Mouse (Mus musculus) cerebellum, adult 11 months (tissue): Measurements from ENCODE around the gene Ube4a.
"Not testable (repeated sequence)": the region's sequence is repeated elsewhere in the genome, so short reads cannot be mapped to it uniquely, and the experiment has no call there.

Experiments used
- DNase-seq: peaks from one replicate; pipeline ENCODE4 v3.0.0; 2022

The Ube4a gene

DNA sequence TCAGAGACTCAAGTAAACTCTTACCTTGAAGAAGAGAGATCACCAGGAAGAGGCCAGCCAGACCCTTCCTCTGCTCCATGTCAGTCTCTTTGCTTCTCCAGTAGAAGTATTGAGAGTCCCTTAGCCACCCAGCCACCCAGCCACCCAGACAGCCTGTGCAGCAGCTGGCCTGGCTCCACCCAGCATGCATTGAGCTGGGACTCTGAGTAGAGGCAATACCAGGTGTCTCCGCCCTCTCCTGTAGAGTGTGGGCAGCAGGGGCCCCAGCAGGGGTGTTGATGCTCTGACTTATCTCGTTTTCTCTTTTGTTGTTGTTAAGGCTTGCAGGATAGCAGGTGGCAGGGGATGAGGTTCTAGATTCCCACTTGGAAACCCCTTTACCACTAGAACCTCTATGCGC, 14.8 kb upstream of the Ube4a start, which contains the start of gene Cd3g:
Gene Cd3g (minus strand): TSS at position 190 of the 400 bp plus-strand sequence.
- no peak for DNase-seq

DNA sequence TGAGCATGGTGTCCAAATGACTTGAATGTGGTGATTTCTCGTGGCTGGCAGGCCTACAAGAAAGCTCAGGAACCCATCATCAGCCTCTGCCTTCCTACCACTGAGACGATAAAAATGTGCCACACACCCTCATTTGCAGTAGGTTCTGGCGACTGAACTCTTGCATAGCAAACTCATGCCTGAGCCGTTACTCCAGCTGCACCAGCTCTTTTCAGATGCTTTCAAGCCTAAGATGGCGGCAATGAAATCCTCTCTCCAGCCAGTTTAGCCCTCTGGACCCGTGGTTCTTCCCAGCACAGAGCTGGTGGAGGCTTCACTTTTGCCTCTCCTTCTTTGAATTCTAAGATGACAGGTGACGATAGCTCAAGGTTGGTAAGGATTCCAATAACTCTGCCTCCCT, 14.4 kb upstream of the Ube4a start:
- DNase-seq, result no peak

DNA sequence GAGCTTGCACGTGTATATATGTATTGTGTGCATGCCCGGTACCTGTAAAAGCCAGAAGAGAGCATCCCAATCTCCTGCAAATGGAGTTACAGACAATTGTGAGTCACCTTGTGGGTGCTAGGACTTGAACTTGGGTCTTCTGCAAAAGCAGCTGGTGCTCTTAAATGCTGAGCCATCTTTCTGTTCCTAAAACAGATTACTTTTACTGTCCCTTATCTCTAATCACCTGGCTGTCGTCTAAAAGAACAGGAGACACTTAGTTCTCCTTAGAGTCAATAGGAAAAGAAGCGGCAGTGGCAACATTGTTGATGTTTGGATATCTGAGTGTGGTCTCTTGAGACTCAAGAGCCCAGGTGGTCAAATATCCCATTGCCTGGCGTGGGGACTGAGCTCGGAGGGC, 12.4 kb upstream of the Ube4a start:
- no peak for DNase-seq

DNA sequence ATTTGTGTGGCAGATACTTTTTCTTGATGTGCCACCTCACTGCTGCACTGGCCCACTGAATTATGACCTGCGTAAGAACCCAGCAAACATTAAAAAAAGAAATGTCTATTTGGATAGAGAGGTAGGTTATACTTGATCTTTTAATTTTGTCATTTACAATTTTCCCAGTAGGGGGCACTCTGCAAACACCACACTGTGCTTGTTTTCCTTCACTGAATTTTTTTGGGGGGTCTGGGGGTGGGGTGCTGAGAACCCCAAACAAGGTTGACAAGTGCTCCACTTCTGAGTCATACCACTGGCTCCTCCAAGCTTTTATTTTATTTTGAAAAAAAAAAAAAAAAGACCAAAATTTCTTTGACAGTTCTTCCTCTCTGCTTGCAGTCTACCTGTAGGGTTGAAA, 4.0 kb upstream of the Ube4a start:
- no peak for DNase-seq

DNA sequence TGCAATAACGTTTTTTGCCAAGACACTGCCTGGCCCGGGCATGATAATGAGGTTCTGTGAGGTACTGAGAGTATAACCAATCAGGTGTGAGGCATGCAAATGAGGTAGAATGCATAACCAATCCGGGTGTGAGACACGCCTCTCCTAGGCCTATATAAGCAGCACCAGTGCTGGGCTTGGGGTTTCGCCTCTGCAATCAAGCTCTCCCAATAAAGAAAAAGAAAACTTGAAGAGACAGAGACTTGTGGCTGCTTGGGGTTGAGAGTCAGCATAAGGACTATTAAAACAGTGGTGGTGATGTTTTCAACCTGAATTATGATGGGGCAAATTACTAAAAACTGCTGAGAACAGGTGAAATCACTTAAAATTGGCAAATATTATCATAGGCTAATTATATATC, 2.4 kb upstream of the Ube4a start:
- not testable (repeated sequence) for DNase-seq

DNA sequence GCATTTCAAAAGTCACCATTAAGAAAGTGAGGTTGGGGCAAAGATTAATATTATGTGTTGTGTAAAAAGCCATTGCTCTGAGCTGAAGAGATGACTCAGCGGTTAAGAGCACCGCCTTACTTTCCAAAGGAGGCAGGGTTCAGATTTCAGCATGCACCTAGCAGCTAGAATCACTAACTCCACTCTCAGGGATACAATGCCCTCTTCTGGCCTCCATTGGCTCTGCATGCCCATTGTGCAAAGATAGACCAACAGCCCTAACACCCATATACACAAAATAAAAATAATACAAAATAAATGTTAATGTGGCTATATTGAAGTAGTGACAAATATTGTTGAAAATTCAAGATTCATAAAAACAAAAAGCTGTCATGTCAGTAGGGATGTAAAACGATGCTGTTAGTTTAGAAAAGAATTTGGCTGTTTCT, 1.4 kb upstream of the Ube4a start:
- DNase-seq, result peak; percentile 77

DNA sequence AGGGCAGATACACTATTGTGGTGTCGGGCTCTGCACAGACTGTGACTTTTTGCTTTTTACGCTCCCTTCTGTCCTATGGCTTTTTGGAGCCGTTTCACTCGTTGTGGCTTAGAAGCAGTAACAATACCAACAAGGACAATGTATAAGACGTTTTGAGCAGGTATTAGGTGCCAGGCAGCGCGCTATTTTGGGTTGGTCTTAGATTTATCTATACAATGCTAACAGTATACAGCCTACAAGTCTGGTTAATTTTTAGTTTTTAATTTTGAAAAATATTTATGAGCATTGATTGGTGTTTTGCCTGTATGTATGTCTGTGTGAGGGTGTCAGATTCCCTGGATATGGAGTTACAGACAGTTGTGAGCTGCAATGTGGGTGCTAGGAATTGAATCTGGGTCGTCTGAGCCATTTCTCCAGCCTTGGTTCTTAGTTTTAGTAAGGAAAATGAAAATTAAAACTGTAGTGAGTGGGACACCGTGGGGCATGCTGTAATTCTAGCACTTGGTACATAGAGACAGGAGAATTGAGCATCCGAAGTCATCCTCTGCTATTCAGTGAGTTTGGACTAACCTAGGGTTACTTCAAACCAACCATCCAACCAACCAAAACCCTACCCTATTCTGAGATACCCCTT, 550 bp upstream of the Ube4a start:
- no peak for DNase-seq

DNA sequence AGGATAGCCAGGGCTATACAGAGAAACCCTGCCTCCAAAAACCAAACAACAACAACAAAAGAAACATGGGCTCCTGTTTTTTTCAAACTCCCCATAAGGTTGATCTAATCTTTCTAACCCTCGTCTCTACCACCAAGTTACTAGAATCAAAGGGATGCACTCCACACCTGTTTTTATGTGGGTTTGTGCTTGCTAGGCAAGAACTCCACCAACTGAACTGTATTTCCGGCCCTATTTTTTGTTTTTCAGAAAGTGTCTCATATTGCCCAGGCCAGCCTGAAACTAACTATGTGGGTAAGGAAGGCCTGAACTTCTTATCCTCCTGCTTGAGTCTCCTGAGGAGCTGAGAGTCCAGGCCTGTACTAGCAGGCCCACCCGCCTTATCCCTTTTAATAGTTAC, 11.0 kb downstream of the Ube4a start:
- DNase-seq, result no peak

DNA sequence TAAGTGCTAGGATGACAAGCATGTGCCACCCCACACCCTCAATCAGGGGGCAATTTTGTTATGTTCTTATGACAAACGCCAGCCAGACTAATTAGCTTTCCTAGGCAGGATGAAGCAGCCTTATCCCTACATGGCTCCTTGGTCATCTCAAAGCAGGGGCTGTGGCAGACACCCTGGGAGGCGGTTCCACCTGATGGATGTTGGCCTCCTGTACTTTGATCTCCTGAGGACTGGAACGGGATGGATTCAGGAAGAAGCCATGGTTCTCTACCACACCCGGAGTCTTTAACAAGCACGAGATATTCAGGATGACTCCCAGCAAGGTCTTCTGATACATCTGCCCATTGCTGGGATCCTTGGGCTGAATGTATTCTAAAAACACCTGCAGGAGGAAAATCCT, 17.6 kb downstream of the Ube4a start:
- DNase-seq, result no peak

DNA sequence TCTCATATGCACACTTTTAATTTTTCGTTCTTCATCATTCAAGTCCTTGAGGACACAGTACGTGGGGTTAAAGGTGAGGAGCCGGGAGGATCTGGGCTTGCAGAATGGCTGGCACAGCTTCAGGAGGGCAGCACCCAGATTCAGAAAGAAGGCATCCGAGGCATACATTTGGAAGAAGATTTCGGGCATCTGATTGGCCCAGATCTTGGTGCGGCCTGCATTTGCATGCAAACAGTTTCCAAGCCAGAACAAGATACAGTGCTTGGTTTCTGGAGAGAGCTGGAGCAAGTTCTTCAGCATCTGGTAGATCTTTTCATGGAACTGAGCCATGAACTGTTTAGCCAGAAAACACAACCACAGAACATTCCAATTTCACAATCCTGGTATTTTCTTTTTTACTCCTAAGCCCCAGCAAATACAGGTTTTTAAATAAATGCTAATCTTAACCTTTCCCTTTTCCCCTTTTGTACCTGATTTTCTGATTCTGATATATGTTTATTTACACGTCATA, 19.2 kb downstream of the Ube4a start:
- DNase-seq, result no peak

DNA sequence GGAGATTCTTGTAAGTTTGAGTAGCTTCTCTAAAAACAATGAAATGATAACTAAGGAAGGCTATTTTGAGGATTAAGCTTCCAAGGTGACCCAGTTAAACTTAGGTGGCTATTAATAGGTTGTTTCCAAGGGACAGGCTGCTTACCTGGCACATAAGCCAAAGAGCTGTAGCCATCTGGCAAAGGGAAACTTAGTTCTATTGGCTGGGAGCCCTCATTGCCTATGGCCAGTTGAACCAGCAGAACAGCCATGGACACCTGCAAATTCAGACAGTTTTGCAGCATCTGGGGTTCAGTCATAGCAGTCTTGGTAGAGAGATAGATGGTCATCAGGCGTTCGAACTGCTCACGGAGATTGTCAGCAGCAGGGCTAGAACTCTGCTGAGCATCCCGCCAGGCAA, 23.0 kb downstream of the Ube4a start:
- DNase-seq, result peak; percentile 65

DNA sequence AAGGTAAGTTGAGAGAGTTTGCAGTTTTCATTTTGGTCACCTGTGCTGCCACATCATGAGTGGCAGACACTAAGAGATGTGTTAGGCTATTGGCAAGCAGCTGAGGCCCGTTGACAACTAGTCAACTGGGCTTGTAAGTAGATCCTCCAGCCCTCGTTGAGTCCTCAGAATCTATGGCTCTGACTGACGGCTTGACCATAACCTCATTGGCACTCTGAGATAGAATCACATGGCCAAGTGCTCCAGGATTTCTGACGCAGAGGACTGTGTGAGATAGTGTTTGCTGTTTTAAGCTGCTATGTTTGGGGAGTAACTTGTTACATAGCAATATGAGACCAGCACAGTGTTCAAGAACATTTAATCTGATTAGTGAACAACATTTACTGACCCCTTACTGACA, 23.6 kb downstream of the Ube4a start:
- DNase-seq, result no peak

DNA sequence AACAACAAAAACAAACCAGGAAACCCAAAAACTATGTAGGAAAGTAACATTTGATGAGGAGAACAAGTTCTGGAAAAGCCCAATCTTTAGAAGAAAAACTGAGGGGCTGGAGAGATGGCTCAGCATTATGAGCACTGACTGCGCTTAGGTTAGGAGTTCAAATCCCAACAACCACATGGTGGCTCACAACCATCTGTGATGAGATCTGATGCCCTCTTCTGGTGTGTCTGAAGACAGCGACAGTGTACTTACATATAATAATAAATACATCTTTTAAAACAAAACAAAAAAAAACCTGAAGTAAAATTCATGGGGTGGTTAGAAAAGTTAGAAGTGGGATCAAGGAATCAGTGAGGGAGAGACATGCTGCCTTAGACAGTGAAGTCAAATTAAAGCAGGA, 43.9 kb downstream of the Ube4a start:
- no peak for DNase-seq

DNA sequence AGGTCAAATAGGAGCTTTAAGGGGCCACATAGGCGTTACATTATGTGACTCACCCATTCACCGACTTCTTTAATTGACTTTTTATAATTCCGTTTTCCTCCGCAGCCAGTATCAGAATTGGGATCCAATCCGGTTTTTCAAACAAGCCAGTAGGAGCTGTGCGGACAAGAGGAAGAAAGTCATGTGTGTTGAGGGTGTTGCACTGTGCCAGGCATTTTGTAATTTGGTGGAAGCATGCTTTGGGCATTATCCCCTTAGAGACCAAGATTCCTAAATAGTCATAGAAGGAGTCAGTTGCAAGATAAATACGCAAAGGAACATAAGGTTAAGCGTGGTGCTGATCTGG, 44.3 kb downstream of the Ube4a start:
- DNase-seq, result no peak

DNA sequence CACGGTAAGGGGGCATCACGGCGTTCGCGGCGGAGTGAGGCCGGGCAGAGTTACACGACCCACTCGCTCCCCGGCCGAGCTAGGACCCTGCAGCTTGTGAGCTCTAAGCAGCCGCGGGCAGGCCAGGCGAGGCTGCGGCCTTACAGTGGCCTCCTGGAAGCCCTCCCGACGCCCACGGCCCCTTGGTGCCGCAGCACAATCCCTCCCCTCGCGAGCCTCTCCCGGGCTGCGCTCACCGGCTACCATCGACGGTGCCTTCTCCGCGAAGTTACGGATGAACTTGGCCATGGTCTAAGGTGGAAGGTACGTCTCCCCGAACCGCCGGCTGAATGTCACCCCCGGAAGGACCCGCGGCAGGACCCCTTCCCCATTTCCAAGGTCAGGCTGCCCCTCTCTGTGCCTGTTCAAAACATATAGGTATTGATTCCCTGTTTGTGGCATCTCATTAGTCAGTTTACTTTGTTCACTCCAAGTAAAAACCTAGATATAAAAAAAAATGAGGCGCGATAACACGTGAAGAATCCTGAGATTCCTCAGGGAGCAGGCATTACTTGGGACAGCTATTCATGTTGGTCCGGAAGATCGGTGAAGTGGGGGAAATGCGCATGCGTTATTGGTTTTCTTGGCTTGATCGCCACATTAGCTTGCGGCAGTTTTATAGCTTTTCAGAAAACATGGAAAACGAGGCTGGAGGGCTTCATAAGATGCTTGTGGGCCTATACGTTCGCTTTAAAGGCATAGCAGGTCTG, 44.9 kb downstream of the Ube4a start, which contains the start of gene Atp5l:
Gene Atp5l (minus strand): TSS at position 369 of the 749 bp plus-strand sequence.
- peak; percentile 86 for DNase-seq

DNA sequence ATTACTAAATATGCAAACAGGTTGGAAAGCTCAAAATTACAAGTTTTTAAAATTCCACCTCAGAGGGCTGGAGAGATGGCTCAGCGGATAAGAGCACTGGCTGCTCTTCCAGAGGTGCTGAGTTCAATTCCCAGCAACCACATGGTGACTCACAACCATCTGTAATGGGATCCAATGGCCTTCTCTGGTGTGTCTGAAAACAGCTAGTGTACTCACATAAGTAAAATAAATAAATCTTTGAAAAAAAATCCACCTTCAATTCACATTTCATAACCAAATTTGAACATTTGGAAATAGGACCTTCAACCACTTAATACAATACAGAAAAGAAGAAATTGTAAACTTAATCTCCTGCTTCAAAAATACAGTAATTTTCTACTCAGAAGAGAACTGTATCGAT, 45.8 kb downstream of the Ube4a start:
- no peak for DNase-seq

DNA sequence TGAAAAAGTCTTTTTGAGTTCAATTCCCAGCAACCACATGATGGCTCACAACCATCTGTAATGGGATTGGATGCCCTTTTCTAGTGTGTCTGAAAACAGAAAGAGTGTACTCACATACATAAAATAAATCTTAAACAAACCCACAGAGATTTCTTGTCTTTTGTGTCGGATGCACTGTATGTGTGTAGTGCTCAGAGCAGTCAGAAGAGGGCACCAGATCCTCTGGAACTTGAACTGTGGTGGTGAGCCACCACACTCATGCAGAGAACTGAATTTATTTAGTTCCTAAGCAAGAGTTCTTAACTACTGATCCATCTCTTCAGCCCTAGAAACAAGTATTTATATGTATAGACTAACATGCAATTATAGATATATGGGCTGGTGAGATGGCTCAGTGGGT, 49.2 kb downstream of the Ube4a start:
- no peak for DNase-seq

DNA sequence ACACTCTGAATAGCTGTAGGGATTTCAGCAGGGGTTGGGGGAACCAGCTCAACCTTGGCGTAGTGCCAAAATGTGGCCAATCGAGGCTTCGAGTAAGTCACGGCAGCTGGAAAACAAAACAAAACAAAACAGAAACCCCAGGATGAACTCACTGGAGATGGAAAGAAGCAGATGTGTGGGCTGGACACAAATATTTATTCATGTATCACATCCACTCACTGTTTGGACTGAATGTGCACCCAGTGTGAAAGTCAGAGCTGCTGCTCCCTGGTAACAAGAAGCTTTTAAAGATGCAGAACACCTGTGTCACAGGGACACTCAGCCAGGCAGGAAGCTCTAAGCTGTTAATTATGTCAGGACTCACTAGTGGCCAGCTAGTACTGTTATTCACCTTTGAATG, 50.7 kb downstream of the Ube4a start:
- no peak for DNase-seq

DNA sequence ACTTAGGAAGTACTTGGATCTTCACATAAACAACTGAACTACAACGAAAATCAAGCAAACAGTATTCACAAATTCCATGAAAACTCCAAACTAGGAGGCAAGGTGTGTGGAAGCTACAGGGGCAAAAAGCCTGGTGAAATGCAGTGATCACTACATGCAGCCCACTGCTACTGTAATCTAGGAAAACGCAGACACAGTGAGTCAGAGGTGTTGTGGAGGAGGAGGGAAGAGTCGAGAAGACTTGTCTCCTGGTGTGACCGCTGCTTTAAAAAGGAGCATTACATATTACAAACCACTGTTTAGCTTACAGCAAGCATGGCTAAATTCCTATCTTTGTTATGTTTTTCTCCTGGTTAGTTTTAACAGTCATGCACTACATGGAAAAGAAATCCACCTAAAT, 54.0 kb downstream of the Ube4a start:
- no peak for DNase-seq

DNA sequence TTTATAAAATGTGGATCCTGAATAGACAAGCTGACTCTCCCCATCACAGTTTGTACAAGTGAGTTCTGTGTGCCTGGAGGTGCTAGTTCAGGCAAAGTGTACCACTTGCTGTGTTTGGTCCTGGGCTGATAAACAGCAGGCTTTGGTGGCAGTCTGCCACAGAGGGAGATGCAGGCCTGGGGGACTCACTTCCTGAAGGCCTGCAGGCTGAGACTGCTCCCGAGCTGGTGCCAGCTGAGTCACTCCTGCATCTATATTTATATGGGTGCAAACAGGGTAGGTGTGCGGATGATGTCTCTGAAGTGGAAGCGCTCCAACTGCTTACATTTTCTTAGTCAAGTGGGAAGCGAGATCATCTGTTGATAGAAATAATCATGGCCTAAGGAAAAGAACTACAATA, 59.8 kb downstream of the Ube4a start:
- DNase-seq, result peak; percentile 35

DNA sequence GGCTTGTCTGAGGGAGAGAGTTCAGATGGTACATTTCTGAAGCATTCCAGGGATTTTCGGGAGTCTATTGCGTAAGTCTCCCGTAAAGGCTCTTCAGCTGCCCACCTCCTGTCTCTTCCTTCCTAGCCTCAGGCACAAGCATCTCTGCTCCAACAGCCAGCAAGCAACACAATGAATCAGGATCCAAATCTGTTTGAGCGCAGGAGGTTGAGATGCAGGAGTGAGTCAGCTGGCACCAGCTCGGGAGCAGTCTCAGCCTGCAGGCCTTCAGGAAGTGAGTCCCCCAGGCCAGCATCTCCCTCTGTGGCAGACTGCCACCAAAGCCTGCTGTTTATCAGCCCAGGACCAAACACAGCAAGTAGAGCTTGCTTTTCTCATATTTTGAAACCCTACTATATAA, 60.4 kb downstream of the Ube4a start:
- peak; percentile 79 for DNase-seq

DNA sequence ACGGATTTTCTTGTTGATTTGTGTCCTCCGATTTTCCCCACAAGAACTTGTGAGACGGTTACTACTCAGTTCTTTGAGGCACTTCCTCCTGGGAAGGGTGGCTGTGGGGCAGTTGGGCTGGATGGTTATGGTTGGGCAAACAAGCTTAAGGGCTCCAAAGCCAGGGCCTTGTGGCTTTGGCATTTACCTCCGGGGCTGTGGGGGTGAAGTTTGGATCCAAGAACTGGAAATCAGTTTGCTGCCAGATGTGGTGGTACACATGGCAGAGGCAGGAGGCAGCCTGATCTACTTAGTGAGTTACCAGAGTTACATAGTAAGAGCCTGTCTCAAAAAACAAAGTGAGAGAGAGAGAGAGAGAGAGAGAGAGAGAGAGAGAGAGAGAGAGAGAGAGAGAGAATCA, 61.5 kb downstream of the Ube4a start:
- DNase-seq, result no peak

DNA sequence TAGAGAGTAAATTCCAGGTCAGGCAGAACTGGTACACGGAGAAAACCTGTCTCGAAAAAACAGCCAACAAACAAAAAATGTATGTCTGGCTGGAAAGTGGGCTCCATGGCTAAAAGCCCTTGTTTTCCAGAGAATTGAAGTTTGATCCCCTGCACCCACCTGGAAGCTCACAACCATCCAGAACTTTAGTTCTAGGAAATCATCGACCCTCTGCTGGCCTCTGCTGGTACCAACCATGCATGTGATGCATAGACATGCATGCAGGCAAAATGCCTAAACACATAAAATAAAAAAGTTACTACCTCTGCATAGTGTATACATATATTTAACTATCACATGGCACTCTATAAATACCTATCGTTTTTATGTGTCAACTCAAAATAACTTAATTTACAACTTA, 65.0 kb downstream of the Ube4a start:
- DNase-seq, result no peak

DNA sequence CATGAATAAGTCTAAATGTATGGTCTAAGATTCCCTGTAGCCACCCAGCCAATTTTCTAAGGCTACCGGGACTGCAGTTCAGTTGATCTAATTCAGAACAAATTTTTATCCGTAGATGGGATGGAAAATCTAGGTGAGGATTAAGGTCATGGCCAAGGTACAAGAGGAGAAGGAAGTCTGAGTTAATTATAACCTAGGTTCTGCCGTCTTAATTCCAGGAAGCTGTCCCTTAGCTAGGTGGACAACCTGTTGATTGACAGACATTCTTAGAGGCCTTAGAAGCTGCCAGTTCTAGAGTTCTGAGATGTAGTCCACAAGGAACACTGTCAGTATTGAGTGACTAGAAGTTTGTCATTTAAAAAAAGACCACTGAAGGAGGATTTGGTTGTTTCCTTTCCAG, 65.7 kb downstream of the Ube4a start:
- DNase-seq, result no peak

DNA sequence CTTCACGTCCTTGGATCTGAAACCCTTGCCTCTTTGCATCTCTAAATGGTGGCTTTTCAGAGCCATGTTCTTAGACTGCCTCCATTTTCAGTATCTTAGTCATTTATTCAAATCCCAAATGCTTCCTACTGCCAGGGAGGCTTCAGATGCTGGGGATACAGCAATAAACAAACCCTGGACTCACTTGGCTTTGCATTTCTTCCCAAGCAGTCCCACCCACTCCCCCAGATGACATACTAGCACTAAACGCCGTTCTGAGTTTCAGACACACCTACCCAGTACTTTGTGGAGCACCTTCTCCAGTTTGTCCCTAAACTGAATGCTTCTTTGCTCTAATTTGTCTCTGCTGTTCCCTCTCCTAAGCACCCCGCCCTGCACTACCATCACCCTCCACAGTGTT, 68.4 kb downstream of the Ube4a start:
- DNase-seq, result no peak
